Mouse (Mus musculus) erythroblast, embryonic 14.5 days (primary cell): ENCODE measurements around the gene Vps72. TPM values are rescaled to one million over a fixed set of nuclear protein-coding genes. Genes with fewer than 3 reads are reported as not detected.
A peak's percentile ranks its signal among the peaks of the same experiment; 100 is the strongest.
"Not testable (repeated sequence)": the region's sequence is repeated elsewhere in the genome, so short reads cannot be mapped to it uniquely, and the experiment has no call there.

Experiments used
- H3K27me3 ChIP-seq: 2 replicates; pipeline ENCODE4 v1.6.1; 2012; ENCODE audit warnings: inconsistent platforms; ENCODE audit not compliant: control insufficient read depth
- H3K36me3 ChIP-seq: 2 replicates; pipeline ENCODE4 v1.6.1; 2012; ENCODE audit warnings: mild to moderate bottlenecking, inconsistent platforms; ENCODE audit not compliant: control insufficient read depth
- H3K4me1 ChIP-seq: 2 replicates; pipeline ENCODE4 v1.6.1; 2012; ENCODE audit warnings: inconsistent platforms; ENCODE audit not compliant: control insufficient read depth
- H3K4me3 ChIP-seq: replicated peaks from 2 replicates; pipeline ENCODE3; 2012; ENCODE audit warnings: moderate library complexity, mild to moderate bottlenecking, inconsistent platforms
- H3K9me3 ChIP-seq: 2 replicates; pipeline ENCODE4 v1.6.1; 2012; ENCODE audit warnings: low read length, inconsistent platforms, mixed read lengths; ENCODE audit not compliant: control insufficient read depth
- GATA1 ChIP-seq: IDR thresholded peaks from 2 replicates; pipeline ENCODE4 v1.6.1; 2012; ENCODE audit warnings: low read length, inconsistent platforms, mixed read lengths
- TAL1 ChIP-seq: IDR thresholded peaks from 3 replicates; pipeline ENCODE4 v1.6.1; 2012; ENCODE audit warnings: low read length, inconsistent platforms, mixed read lengths
- polyA plus RNA-seq: library from polyadenylated mRNA; stranded (reverse); fragments of >175 nt; gene quantifications from 2 replicates; pipeline ENCODE4 v1.2.3, GENCODE M21; 2012

The Vps72 gene
- polyA plus RNA-seq, 1 experiment, result 18.2 TPM

GRCm38 (mm10) chr3:95129226-95129651, 18.4 kb downstream of the Vps72 start:
- peaks cover 3% of the 10 kb centered on the region; the same call in 1 of the 2 replicates for H3K9me3 ChIP-seq
- TF ChIP-seq GATA1, result no peak
- no peak for TF ChIP-seq TAL1
- H3K4me3 ChIP-seq, result no peak overlapping the region
- peaks cover 60% of the 10 kb centered on the region for H3K36me3 ChIP-seq
- no peaks in the 10 kb centered on the region for H3K27me3 ChIP-seq
- H3K4me1 ChIP-seq, result peaks cover 12% of the 10 kb centered on the region

DNA sequence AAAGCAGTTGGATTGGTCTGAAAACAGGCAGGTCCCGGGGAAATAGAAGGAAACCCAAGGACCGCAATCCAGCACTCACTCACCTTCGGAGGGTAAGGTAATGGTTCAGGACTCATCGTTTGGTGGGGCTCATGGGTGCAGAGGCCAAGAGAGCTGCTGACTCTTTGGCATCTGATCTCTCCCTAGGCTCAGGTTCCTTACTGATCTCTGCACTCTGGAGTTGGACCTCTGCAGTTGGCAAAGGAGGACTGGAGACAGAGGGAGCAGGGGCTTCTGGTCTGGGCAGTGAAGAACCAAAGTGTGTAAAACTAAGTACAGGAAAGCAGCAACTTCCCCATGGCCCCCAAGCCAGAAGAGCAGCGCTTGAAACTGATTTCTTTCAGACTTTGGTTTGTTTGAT, 19.3 kb downstream of the Vps72 start:
- no peak overlapping the region for H3K4me3 ChIP-seq
- no peak for TF ChIP-seq TAL1
- TF ChIP-seq GATA1, result no peak

GRCm38 (mm10) chr3:95132389-95132788, 21.6 kb downstream of the Vps72 start:
- H3K36me3 ChIP-seq, result peaks cover 45% of the 10 kb centered on the region

More for the DNA sequence above, 19.3 kb downstream of the Vps72 start:
- peaks cover 54% of the 10 kb centered on the region for H3K36me3 ChIP-seq
- no peaks in the 10 kb centered on the region for H3K27me3 ChIP-seq
- peaks cover 15% of the 10 kb centered on the region for H3K4me1 ChIP-seq
- peaks cover 3% of the 10 kb centered on the region; the same call in 1 of the 2 replicates for H3K9me3 ChIP-seq

GRCm38 (mm10) chr3:95133176-95133575, 22.4 kb downstream of the Vps72 start:
- peaks cover 3% of the 10 kb centered on the region; the same call in 1 of the 2 replicates for H3K9me3 ChIP-seq
- peaks cover 44% of the 10 kb centered on the region for H3K36me3 ChIP-seq
- peaks cover 32% of the 10 kb centered on the region for H3K4me1 ChIP-seq
- TF ChIP-seq TAL1 (no peak), GATA1 (no peak)
- H3K27me3 ChIP-seq, result no peaks in the 10 kb centered on the region
- H3K4me3 ChIP-seq, result peak overlapping the region; percentile 96

More at GRCm38 (mm10) chr3:95132389-95132788, 21.6 kb downstream of the Vps72 start:
- not testable (repeated sequence) for H3K4me3 ChIP-seq, H3K27me3 ChIP-seq, H3K9me3 ChIP-seq
- H3K4me1 ChIP-seq, result peaks cover 32% of the 10 kb centered on the region

- Histone ChIP-seq H3K4me3 (peak within 1 kb of the TSS; percentile 96), H3K4me1 (peaks cover 32% of the 10 kb centered on the region), H3K27me3 (no peaks in the 10 kb centered on the region), H3K9me3 (peaks cover 3% of the 10 kb centered on the region; the same call in 1 of the 2 replicates), H3K36me3 (peaks cover 40% of the 10 kb centered on the region)
- TF ChIP-seq TAL1 (no peak), GATA1 (no peak)
These were observed 22.9 kb downstream of the Vps72 start, which contains the start of the genes Scnm1 and Lysmd1 for GRCm38 (mm10) chr3:95133680-95134101. Gene Scnm1, minus strand, starts transcription at chr3:95134011. Gene Lysmd1, plus strand, starts transcription at chr3:95134088.

DNA sequence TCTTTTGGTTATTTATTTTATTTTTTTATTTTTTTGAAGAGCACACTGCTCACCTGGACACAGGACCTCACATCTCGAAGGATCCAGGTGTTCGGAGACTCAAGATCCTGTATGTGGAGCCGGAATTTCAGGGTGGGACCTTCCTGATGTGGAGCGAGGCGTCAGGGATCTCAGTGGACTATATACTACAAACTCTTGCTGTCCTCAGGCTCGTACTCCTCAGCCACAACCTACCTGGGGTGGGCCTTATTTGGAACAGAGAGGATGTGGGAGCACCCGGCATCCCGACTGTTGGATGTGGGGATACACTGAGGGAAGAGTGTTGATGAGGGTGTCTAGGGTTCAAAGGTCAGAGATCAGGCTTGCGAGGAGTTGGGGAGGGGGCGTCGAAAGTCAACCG, 23.3 kb downstream of the Vps72 start:
- Histone ChIP-seq H3K4me3 (peak overlapping the region; percentile 96), H3K4me1 (peaks cover 32% of the 10 kb centered on the region)

GRCm38 (mm10) chr3:95135023-95135422, 24.2 kb downstream of the Vps72 start:
- no peaks in the 10 kb centered on the region for H3K27me3 ChIP-seq
- H3K9me3 ChIP-seq, result peaks cover 3% of the 10 kb centered on the region; the same call in 1 of the 2 replicates
- TF ChIP-seq GATA1 (no peak), TAL1 (no peak)
- H3K4me3 ChIP-seq, result peak overlapping the region; percentile 66
- H3K36me3 ChIP-seq, result peaks cover 35% of the 10 kb centered on the region
- peaks cover 34% of the 10 kb centered on the region for H3K4me1 ChIP-seq

More for the DNA sequence above, 23.3 kb downstream of the Vps72 start:
- H3K27me3 ChIP-seq, H3K9me3 ChIP-seq: not testable (repeated sequence)
- H3K36me3 ChIP-seq, result peaks cover 36% of the 10 kb centered on the region

DNA sequence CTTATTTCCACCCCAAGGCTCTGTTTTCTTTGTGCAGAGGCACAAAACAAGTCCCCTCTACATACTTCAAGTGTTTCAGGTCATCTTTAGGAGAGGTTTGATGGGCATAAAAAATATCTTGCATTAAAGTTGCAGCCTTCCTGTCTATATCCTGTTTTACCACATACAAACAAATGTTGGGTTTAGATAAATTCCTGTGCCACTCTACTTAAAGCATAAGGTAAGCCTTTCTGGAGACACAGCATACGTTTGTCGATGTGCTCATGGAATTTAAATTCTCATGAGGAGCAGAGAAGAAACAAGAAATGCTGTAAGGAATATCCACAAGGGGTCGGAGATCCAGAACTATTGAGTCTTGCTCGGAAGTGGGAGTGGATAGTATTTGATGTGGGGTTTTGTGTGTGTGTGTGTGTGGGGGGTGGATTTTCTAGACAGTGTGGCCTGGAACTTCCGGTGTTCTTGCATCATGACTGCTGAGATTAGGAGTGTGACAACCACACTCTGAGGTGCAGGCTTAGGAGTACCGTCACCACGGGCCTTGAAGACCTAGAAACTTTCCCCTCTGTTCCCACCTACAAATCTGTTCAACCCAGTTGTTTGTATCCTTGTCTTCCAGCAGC, 24.7 kb downstream of the Vps72 start:
- Histone ChIP-seq H3K36me3 (peaks cover 37% of the 10 kb centered on the region), H3K27me3 (no peaks in the 10 kb centered on the region), H3K4me3 (peak overlapping the region; percentile 66), H3K9me3 (peaks cover 3% of the 10 kb centered on the region; the same call in 1 of the 2 replicates), H3K4me1 (peaks cover 35% of the 10 kb centered on the region)
- TF ChIP-seq GATA1 (no peak), TAL1 (no peak)

DNA sequence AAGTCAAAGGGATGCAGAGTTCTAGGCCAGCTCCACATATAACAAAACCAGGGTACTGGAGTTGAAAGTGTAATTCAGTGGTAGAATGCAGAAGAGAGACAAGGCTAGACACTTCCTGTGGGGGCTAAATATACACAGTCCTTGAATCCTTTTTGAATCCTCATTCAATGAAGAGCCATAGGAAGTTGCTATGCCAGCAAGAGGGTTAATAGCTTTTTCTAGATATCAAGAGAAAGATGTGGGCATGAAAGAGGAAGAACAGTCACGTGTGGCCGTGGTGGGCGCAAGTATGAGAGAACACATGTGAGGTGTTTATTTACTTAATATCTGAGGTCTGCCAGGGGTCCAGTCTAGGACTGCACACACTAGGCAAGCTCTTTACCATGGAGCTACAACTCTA, 25.5 kb downstream of the Vps72 start:
- Histone ChIP-seq H3K4me3 (no peak overlapping the region), H3K4me1 (peaks cover 36% of the 10 kb centered on the region), H3K36me3 (peaks cover 38% of the 10 kb centered on the region), H3K9me3 (peaks cover 3% of the 10 kb centered on the region; the same call in 1 of the 2 replicates), H3K27me3 (no peaks in the 10 kb centered on the region)
- no peak for TF ChIP-seq GATA1
